Mouse (Mus musculus): ENCODE measurements around the gene Oaz3. TPM values are rescaled to one million over a fixed set of nuclear protein-coding genes. Genes with fewer than 3 reads are reported as not detected.
A peak's percentile ranks its signal among the peaks of the same experiment; 100 is the strongest.

Oaz3 gene
- polyA plus RNA-seq, 1 experiment from 2014 or later = 0.97 TPM

DNA sequence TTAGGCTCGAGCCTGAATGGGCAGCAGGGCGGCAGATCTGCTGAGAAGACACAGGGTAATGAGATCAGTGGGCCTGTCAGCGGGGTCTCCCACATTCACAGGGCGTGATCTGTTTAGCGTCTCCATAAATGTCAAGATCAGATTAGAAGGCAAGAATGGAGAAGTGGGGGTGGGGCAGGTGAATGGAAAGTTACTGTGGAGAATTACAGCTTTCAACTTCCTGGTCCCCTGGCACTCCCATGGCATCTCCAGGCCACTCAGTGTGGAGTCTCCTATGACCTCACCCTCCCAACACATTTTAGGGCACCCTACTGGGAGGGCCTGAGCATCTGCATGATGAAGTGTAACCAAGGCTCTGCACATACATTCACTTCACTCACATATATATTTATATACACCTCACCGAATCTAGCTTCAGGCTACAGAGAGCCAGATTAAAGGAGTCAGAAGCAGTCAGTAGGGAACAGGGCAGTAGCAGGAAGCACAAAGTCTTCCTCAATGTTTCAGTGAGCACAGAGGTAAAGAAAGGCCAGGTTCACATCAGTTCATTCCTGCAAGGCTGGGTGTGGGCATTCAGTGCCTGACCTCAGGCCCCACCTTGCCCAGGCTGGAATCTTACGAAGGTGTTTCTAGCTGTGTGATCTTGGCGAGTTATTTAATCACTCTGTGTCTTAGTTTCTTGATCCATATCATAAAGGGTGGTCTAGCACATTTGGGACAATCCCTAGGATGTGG, 32.8 kb upstream of the Oaz3 start:
- no peak for ATAC-seq (ENCODE audit: low FRiP score)
- Histone ChIP-seq H3K9me3 (replicated peaks) (no peaks in the 10 kb centered on the region), H3K9ac (replicated peaks) (no peak overlapping the region), H3K27me3 (replicated peaks) (no peaks in the 10 kb centered on the region), H3K4me3 (replicated peaks) (no peak overlapping the region), H3K4me2 (no peak overlapping the region), H3K36me3 (peaks cover 9% of the 10 kb centered on the region; the same call in 1 of the 2 replicates), H3K4me1 (peaks cover 48% of the 10 kb centered on the region), H3K27ac (replicated peaks) (peak overlapping the region; percentile 88)
- 55% methylated on average over 8 of the region's 8 CpGs for WGBS

DNA sequence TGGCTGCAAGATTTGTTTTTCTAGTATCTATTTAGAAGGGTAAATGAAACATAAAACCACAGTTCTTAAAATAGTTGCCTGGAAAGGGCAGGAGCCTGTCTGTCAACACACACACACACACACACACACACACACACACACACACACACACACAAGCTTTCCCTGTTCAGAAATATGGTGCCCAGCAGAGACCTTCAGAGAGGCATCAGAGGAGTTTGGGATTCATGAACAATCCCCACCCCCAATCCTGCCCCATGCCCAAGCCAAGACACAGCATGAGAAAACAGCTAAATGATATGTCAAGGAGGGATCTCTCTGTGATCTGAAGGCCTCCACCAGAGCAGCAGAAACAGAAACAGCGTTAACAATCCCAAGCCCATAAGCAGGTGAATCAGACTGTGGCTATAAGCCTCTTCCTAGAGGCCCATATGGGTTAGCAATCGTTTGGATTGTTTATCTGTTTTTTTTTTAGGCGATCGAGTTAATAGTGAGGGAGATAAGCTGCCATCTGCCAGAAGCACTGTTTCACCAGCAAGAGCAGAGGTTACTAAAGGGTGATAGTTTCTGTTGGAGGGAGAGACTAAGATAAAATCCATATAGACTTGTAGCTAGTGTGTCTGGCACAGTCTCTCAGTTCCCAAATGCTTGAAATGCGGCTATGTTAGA, 30.0 kb upstream of the Oaz3 start:
- Histone ChIP-seq H3K9ac (replicated peaks) (no peak overlapping the region), H3K4me2 (no peak overlapping the region), H3K9me3 (replicated peaks) (no peaks in the 10 kb centered on the region), H3K4me3 (replicated peaks) (no peak overlapping the region), H3K27ac (replicated peaks) (no peak overlapping the region), H3K4me1 (peaks cover 29% of the 10 kb centered on the region), H3K27me3 (replicated peaks) (no peaks in the 10 kb centered on the region), H3K36me3 (no peaks in the 10 kb centered on the region)
- ATAC-seq (ENCODE audit: low FRiP score) = no peak
- 69% methylated on average over 5 of the region's 5 CpGs for WGBS

GRCm38 (mm10) chr3:94473115-94473505, 29.4 kb upstream of the Oaz3 start:
- Histone ChIP-seq H3K4me1 (peaks cover 29% of the 10 kb centered on the region), H3K27me3 (replicated peaks) (no peaks in the 10 kb centered on the region), H3K9ac (replicated peaks) (no peak overlapping the region), H3K4me2 (peak overlapping the region; percentile 58; the same call in 1 of the 2 replicates), H3K27ac (replicated peaks) (no peak overlapping the region; the same call in 1 of the 2 replicates), H3K9me3 (replicated peaks) (no peaks in the 10 kb centered on the region), H3K4me3 (replicated peaks) (no peak overlapping the region), H3K36me3 (no peaks in the 10 kb centered on the region)
- 54% methylated on average over 10 of the region's 10 CpGs for WGBS
- ATAC-seq (ENCODE audit: low FRiP score) = no peak

DNA sequence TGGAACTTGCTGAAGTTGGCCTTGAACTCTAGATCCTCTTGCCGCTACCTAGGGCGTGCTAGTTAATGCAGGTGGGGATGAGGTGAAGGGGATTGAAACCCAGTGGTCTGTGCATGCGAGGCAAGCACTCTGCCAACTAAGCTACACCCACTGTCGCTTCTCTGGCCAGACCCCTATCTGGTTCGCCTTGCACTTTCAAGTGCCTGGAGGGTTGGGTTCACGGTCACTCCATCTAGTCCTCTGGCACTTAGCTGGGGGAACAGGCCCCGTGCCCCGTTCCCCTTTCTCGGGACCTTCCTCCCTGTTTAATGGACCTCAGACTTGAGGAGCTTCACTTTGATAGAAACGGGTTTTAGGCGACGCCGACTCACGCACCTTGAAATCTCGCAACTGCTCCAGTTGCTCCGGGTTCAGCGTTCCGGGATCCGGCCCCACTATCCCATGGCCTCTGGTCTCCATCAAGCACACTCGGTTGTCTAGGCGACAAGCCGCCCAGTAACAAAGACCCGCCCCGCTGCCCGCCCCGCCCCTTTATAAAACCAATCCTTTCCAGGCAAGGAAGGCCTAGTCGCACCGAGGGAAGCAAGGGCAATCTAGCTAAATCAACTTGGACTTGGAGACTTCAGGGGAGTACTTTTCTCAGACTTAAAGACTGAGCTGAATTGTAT, 28.9 kb upstream of the Oaz3 start:
- H3K27ac ChIP-seq (replicated peaks) = peak overlapping the region; percentile 33; the same call in 1 of the 2 replicates

DNA sequence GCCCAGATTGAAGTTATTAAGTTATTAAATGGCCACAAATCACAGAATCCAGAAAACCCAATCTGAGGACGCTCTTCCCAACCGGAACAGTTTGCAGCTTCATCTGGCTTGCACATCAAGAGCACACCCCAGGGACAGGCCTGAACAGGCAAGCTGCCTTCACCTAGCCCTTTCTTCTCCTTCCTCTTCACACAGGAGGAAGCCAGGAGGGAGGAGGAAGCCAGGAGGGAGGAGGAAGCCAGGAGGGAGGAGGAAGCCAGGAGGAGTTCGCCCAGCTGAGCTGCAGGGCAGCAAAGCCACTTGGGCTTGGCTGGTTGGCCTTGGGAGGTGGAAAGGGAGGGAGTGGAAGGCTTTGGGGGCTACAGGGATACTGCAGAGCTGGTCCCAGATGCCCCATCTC, 25.2 kb upstream of the Oaz3 start:
- no peak for ATAC-seq (ENCODE audit: low FRiP score)
- 66% methylated on average over 3 of the region's 3 CpGs for WGBS
- Histone ChIP-seq H3K9ac (replicated peaks) (no peak overlapping the region), H3K27me3 (replicated peaks) (no peaks in the 10 kb centered on the region), H3K4me3 (replicated peaks) (no peak overlapping the region), H3K9me3 (replicated peaks) (no peaks in the 10 kb centered on the region), H3K36me3 (no peaks in the 10 kb centered on the region), H3K4me2 (no peak overlapping the region), H3K27ac (replicated peaks) (no peak overlapping the region), H3K4me1 (peaks cover 41% of the 10 kb centered on the region)

More for the DNA sequence above, 28.9 kb upstream of the Oaz3 start:
- no peaks in the 10 kb centered on the region for H3K9me3 ChIP-seq (replicated peaks)
- peak overlapping the region; percentile 58 for H3K4me2 ChIP-seq
- H3K4me3 ChIP-seq (replicated peaks) = peak overlapping the region; percentile 32
- no peaks in the 10 kb centered on the region for H3K27me3 ChIP-seq (replicated peaks)
- H3K9ac ChIP-seq (replicated peaks) = 0 out of 2 replicates have a peak overlapping the region, but pooled peaks have one; percentile 23
- H3K36me3 ChIP-seq = no peaks in the 10 kb centered on the region
- H3K4me1 ChIP-seq = peaks cover 29% of the 10 kb centered on the region
- ATAC-seq (ENCODE audit: low FRiP score) = peak; percentile 32; the same call in 1 of the 2 replicates
- WGBS = 10% methylated on average over 28 of the region's 28 CpGs

GRCm38 (mm10) chr3:94465632-94466430, 22.1 kb upstream of the Oaz3 start:
- Histone ChIP-seq H3K27ac (replicated peaks) (peak overlapping the region; percentile 88), H3K4me3 (replicated peaks) (no peak overlapping the region), H3K4me2 (no peak overlapping the region), H3K9ac (replicated peaks) (no peak overlapping the region), H3K36me3 (no peaks in the 10 kb centered on the region), H3K9me3 (replicated peaks) (no peaks in the 10 kb centered on the region), H3K4me1 (peaks cover 35% of the 10 kb centered on the region), H3K27me3 (replicated peaks) (no peaks in the 10 kb centered on the region)
- peak; percentile 51 for ATAC-seq (ENCODE audit: low FRiP score)
- 29% methylated on average over 13 of the region's 13 CpGs for WGBS

DNA sequence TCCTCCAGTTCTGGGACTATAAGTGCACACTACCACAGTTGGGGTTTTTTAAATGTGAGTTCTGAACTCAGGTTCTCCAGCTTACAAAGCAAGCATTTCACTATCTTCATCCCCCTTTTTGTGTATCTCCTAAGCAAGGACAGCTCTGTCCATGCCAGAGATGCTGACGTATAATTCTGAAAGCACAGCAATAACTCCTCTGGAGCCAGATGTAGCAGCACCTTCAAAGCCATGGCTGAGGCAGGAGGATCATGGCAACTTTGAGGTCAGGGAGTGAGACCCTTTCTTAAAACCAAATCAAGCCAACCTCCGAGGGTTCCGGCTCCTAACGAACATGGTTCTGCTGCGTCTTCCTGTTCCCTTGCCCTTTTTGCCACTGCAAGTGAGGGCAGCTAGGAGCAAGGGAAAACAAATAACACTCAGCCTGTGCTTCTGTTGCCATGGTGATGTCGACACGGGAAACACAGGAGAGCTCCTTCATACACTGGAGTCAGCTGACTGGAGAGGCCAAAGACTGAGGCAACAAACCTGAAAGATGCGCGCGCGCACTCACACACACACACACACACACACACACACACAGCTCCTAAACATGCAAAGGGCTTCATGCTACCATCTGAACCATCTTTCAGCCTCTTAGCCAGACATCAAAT, 20.3 kb upstream of the Oaz3 start:
- Histone ChIP-seq H3K4me2 (0 out of 2 replicates have a peak overlapping the region, but pooled peaks have one; percentile 4), H3K9ac (replicated peaks) (no peak overlapping the region), H3K27ac (replicated peaks) (peak overlapping the region; percentile 88), H3K36me3 (no peaks in the 10 kb centered on the region), H3K4me3 (replicated peaks) (no peak overlapping the region), H3K9me3 (replicated peaks) (no peaks in the 10 kb centered on the region), H3K4me1 (peaks cover 34% of the 10 kb centered on the region), H3K27me3 (replicated peaks) (no peaks in the 10 kb centered on the region)
- 18% methylated on average over 11 of the region's 11 CpGs for WGBS
- ATAC-seq (ENCODE audit: low FRiP score) = peak; percentile 79

GRCm38 (mm10) chr3:94459834-94460233, 16.1 kb upstream of the Oaz3 start:
- Histone ChIP-seq H3K4me1 (peaks cover 21% of the 10 kb centered on the region), H3K36me3 (no peaks in the 10 kb centered on the region), H3K27ac (replicated peaks) (no peak overlapping the region), H3K9ac (replicated peaks) (no peak overlapping the region), H3K27me3 (replicated peaks) (0 out of 2 replicates have a peak, but pooled peaks cover 2% of the 10 kb centered on the region), H3K4me3 (replicated peaks) (no peak overlapping the region), H3K4me2 (no peak overlapping the region), H3K9me3 (replicated peaks) (no peaks in the 10 kb centered on the region)
- WGBS = 95% methylated on average over 2 of the region's 2 CpGs
- ATAC-seq (ENCODE audit: low FRiP score) = no peak

GRCm38 (mm10) chr3:94457055-94457454, 13.3 kb upstream of the Oaz3 start:
- peak overlapping the region; percentile 66; the same call in 1 of the 2 replicates for H3K27ac ChIP-seq (replicated peaks)
- WGBS = 70% methylated on average over 3 of the region's 3 CpGs
- H3K9ac ChIP-seq (replicated peaks) = peak overlapping the region; percentile 44; the same call in 1 of the 2 replicates
- H3K27me3 ChIP-seq (replicated peaks) = 0 out of 2 replicates have a peak, but pooled peaks cover 2% of the 10 kb centered on the region
- no peaks in the 10 kb centered on the region for H3K9me3 ChIP-seq (replicated peaks)
- H3K4me3 ChIP-seq (replicated peaks) = peak overlapping the region; percentile 40
- H3K36me3 ChIP-seq = no peaks in the 10 kb centered on the region
- peaks cover 6% of the 10 kb centered on the region; the same call in 1 of the 2 replicates for H3K4me1 ChIP-seq
- peak overlapping the region; percentile 55 for H3K4me2 ChIP-seq
- ATAC-seq (ENCODE audit: low FRiP score) = peak; percentile 30; the same call in 1 of the 2 replicates

- H3K4me2 ChIP-seq = peak overlapping the region; percentile 55
- peak; percentile 92 for ATAC-seq (ENCODE audit: low FRiP score)
- H3K9me3 ChIP-seq (replicated peaks) = no peaks in the 10 kb centered on the region
- H3K27ac ChIP-seq (replicated peaks) = peak overlapping the region; percentile 66
- 1% methylated on average over 12 of the region's 12 CpGs for WGBS
- peaks cover 6% of the 10 kb centered on the region; the same call in 1 of the 2 replicates for H3K4me1 ChIP-seq
- H3K36me3 ChIP-seq = no peaks in the 10 kb centered on the region
- 0 out of 2 replicates have a peak, but pooled peaks cover 2% of the 10 kb centered on the region for H3K27me3 ChIP-seq (replicated peaks)
- peak overlapping the region; percentile 40 for H3K4me3 ChIP-seq (replicated peaks)
- peak overlapping the region; percentile 44 for H3K9ac ChIP-seq (replicated peaks)
Observed at GRCm38 (mm10) chr3:94456529-94457000, 12.8 kb upstream of the Oaz3 start.

Measured in neural tube, embryonic 15.5 days (tissue).